Mouse (Mus musculus) kidney, adult 8-10 months (tissue): ENCODE results near the gene Cfap45.

Experiments
- DNase-seq, 2 experiments: peaks; one replicate each; pipeline ENCODE4 v3.0.0; 2022

Gene Cfap45

GRCm38 (mm10) chr1:172520576-172521440 lies at the start of gene Cfap45:
Cfap45 (plus strand) TSS chr1:172520801.
- peak; percentile 87 to 90 for DNase-seq

- no peak for DNase-seq
These were observed 47.7 kb upstream of the Cfap45 start for GRCm38 (mm10) chr1:172472909-172473308.

- DNase-seq = no peak
These were observed 46.4 kb upstream of the Cfap45 start for GRCm38 (mm10) chr1:172474196-172474595.

- DNase-seq = no peak
These were observed 45.4 kb upstream of the Cfap45 start, which contains the start of gene Slamf9 for GRCm38 (mm10) chr1:172475054-172475741. Slamf9 (plus strand) TSS chr1:172475358.

- no peak for DNase-seq
These were observed 42.6 kb upstream of the Cfap45 start for GRCm38 (mm10) chr1:172478020-172478419.

GRCm38 (mm10) chr1:172480376-172480775 lies 40.2 kb upstream of the Cfap45 start:
- DNase-seq = no peak

- no peak for DNase-seq
These were observed 39.5 kb upstream of the Cfap45 start for GRCm38 (mm10) chr1:172481111-172481510.

GRCm38 (mm10) chr1:172481540-172482280 lies 38.9 kb upstream of the Cfap45 start, which contains the start of gene Igsf9:
Igsf9 (plus strand) TSS chr1:172481788.
- peak; percentile 86 to 87 for DNase-seq

GRCm38 (mm10) chr1:172482518-172483360 lies 37.9 kb upstream of the Cfap45 start:
- peak; percentile 59 to 66 for DNase-seq

GRCm38 (mm10) chr1:172483361-172483660 lies 37.3 kb upstream of the Cfap45 start:
- no peak for DNase-seq

- DNase-seq = no peak
These were observed 36.4 kb upstream of the Cfap45 start for GRCm38 (mm10) chr1:172484236-172484635.

GRCm38 (mm10) chr1:172484671-172485070 lies 35.9 kb upstream of the Cfap45 start:
- no peak for DNase-seq

GRCm38 (mm10) chr1:172485821-172486220 lies 34.8 kb upstream of the Cfap45 start:
- no peak for DNase-seq

- no peak for DNase-seq
These were observed 34.4 kb upstream of the Cfap45 start for GRCm38 (mm10) chr1:172486236-172486635.

- no peak for DNase-seq
These were observed 34.0 kb upstream of the Cfap45 start for GRCm38 (mm10) chr1:172486651-172487050.

GRCm38 (mm10) chr1:172487859-172488258 lies 32.7 kb upstream of the Cfap45 start:
- DNase-seq = no peak

- DNase-seq = no peak
These were observed 31.8 kb upstream of the Cfap45 start for GRCm38 (mm10) chr1:172488831-172489230.

GRCm38 (mm10) chr1:172489585-172490250 lies 30.9 kb upstream of the Cfap45 start:
- no peak for DNase-seq

- DNase-seq = peak; percentile 84 to 91
These were observed 30.3 kb upstream of the Cfap45 start for GRCm38 (mm10) chr1:172490261-172490661.

- peak in 1 of 2 experiments; percentile 45 for DNase-seq
These were observed 28.6 kb upstream of the Cfap45 start for GRCm38 (mm10) chr1:172492047-172492446.

- DNase-seq = no peak
These were observed 27.1 kb upstream of the Cfap45 start for GRCm38 (mm10) chr1:172493516-172493915.

GRCm38 (mm10) chr1:172496030-172496429 lies 24.6 kb upstream of the Cfap45 start:
- DNase-seq = no peak
